Mouse (Mus musculus): ENCODE data around the gene Prkci. TPM values are rescaled to one million over a fixed set of nuclear protein-coding genes. Genes with fewer than 3 reads are reported as not detected.

Gene Prkci
- polyA plus RNA-seq, 1 experiment: 10.8 TPM

GRCm38 (mm10) chr3:31098556-31098955 lies 103.0 kb downstream of the Prkci start:
- H3K4me2 ChIP-seq (ENCODE audit: low read depth): peak overlapping the region; percentile 90
- H3K4me3 ChIP-seq: peak overlapping the region; percentile 90
- peaks cover 80% of the 10 kb centered on the region for H3K79me2 ChIP-seq (ENCODE audit: control insufficient read depth, insufficient read depth)
- TF ChIP-seq USF1 (IDR thresholded peaks at IDR 0.05; ENCODE audit: low read depth) (no peak), REST (IDR thresholded peaks at IDR 0.05; ENCODE audit: insufficient read depth, insufficient read length) (no peak), POLR2AphosphoS2 (IDR thresholded peaks at IDR 0.05; ENCODE audit: insufficient read length, low read depth) (no peak), E2F4 (IDR thresholded peaks at IDR 0.05; ENCODE audit: insufficient read depth) (no peak), TCF12 (IDR thresholded peaks at IDR 0.05; ENCODE audit: insufficient read depth, poor library complexity, severe bottlenecking) (no peak), TCF3 (IDR thresholded peaks at IDR 0.05; ENCODE audit: insufficient read length, low read depth) (no peak), MYOG (IDR thresholded peaks at IDR 0.05; ENCODE audit: control insufficient read depth in 1 of 3, insufficient read depth in 1 of 3, insufficient read length in 2 of 3, low read depth in 2 of 3) (no peak), POLR2A (IDR thresholded peaks at IDR 0.05; ENCODE audit: insufficient read length, low read depth) (no peak), MAX (IDR thresholded peaks at IDR 0.05; ENCODE audit: low read depth) (no peak), SRF (IDR thresholded peaks at IDR 0.05; ENCODE audit: control insufficient read depth, insufficient read length, low read depth) (no peak), CEBPB (IDR thresholded peaks at IDR 0.05; ENCODE audit: insufficient read depth, poor library complexity, severe bottlenecking) (no peak), MYOD1 (IDR thresholded peaks at IDR 0.05; ENCODE audit: control insufficient read depth in 1 of 3, insufficient read length in 2 of 3, low read depth in 2 of 3) (no peak)
- H3K36me3 ChIP-seq (ENCODE audit: control insufficient read depth, insufficient read depth): peaks cover 7% of the 10 kb centered on the region
- H3K27me3 ChIP-seq (ENCODE audit: control insufficient read depth, insufficient read depth, insufficient read length): no peaks in the 10 kb centered on the region
- no peak overlapping the region for H3ac ChIP-seq (ENCODE audit: control insufficient read depth, insufficient read length)

GRCm38 (mm10) chr3:31100026-31100425 lies 104.5 kb downstream of the Prkci start:
- Histone ChIP-seq H3K4me3 (peak overlapping the region; percentile 90), H3K27me3 (ENCODE audit: control insufficient read depth, insufficient read depth, insufficient read length) (no peaks in the 10 kb centered on the region), H3ac (ENCODE audit: control insufficient read depth, insufficient read length) (no peak overlapping the region), H3K36me3 (ENCODE audit: control insufficient read depth, insufficient read depth) (peaks cover 7% of the 10 kb centered on the region), H3K4me2 (ENCODE audit: low read depth) (peak overlapping the region; percentile 90), H3K79me2 (ENCODE audit: control insufficient read depth, insufficient read depth) (peaks cover 95% of the 10 kb centered on the region)
- TF ChIP-seq USF1 (IDR thresholded peaks at IDR 0.05; ENCODE audit: low read depth): no peak
- no peak for TF ChIP-seq SRF (IDR thresholded peaks at IDR 0.05; ENCODE audit: control insufficient read depth, insufficient read length, low read depth)

GRCm38 (mm10) chr3:31100802-31101201 lies 105.3 kb downstream of the Prkci start:
- no peaks in the 10 kb centered on the region for H3K27me3 ChIP-seq (ENCODE audit: control insufficient read depth, insufficient read depth, insufficient read length)
- H3K4me3 ChIP-seq: no peak overlapping the region
- H3K79me2 ChIP-seq (ENCODE audit: control insufficient read depth, insufficient read depth): peaks cover 100% of the 10 kb centered on the region
- H3ac ChIP-seq (ENCODE audit: control insufficient read depth, insufficient read length): no peak overlapping the region
- TF ChIP-seq MYOD1 (IDR thresholded peaks at IDR 0.05; ENCODE audit: control insufficient read depth in 1 of 3, insufficient read length in 2 of 3, low read depth in 2 of 3) (no peak), TCF3 (IDR thresholded peaks at IDR 0.05; ENCODE audit: insufficient read length, low read depth) (no peak), MYOG (IDR thresholded peaks at IDR 0.05; ENCODE audit: control insufficient read depth in 1 of 3, insufficient read depth in 1 of 3, insufficient read length in 2 of 3, low read depth in 2 of 3) (no peak), SRF (IDR thresholded peaks at IDR 0.05; ENCODE audit: control insufficient read depth, insufficient read length, low read depth) (no peak)
- peak overlapping the region; percentile 90 for H3K4me2 ChIP-seq (ENCODE audit: low read depth)
- peaks cover 7% of the 10 kb centered on the region for H3K36me3 ChIP-seq (ENCODE audit: control insufficient read depth, insufficient read depth)

Other genes starting within 250 kb of the Prkci start
- gene Samd7, start 249.5 kb upstream of the Prkci start, polyA plus RNA-seq (2012; fragmentation: generic; extraction: Trizol): not detected
- gene Sec62, start 202.9 kb upstream of the Prkci start, polyA plus RNA-seq (2012; fragmentation: generic; extraction: Trizol): 19.5 TPM
- gene Gpr160, start 139.8 kb upstream of the Prkci start, polyA plus RNA-seq (2012; fragmentation: generic; extraction: Trizol): 0.05 TPM
- 4.8 TPM for gene Phc3, start 26.3 kb upstream of the Prkci start, polyA plus RNA-seq (2012; fragmentation: generic; extraction: Trizol)
- 11.2 TPM for gene Skil, start 99.3 kb downstream of the Prkci start, polyA plus RNA-seq (2012; fragmentation: generic; extraction: Trizol)
- not detected for gene Cldn11, start 154.2 kb downstream of the Prkci start, polyA plus RNA-seq (2012; fragmentation: generic; extraction: Trizol)